Mouse (Mus musculus) Patski (cell line): ENCODE results near the gene Slc38a1. TPM values are rescaled to one million over a fixed set of nuclear protein-coding genes. Genes with fewer than 3 reads are reported as not detected.
A peak's percentile ranks its signal among the peaks of the same experiment; 100 is the strongest.

ENCODE experiments used
- ATAC-seq: fragments of 100-300 bp; one replicate; pipeline ENCODE4 v1.8.0; 2021
- CTCF ChIA-PET: fragments of 350-600 bp; sonication (Branson Sonifier 250); formaldehyde crosslinking; loops from one replicate; lab custom pipeline; 2022; ENCODE audit warnings: inconsistent platforms; lab: Charles Lee
- POLR2A ChIA-PET: fragments of 350-600 bp; sonication (Branson Sonifier 250); formaldehyde crosslinking; loops from one replicate; lab custom pipeline; 2022; ENCODE audit warnings: antibody characterized with exemption, inconsistent platforms; lab: Charles Lee
- DNase-seq: peaks from one replicate; pipeline ENCODE4 v3.0.0-alpha.2; 2011; ENCODE audit warnings: low read depth, low spot score
- H3K27me3 ChIP-seq: fragments of 371-371 bp; one replicate; pipeline ENCODE4 v1.5.1; 2021
- CTCF ChIP-seq: fragments of 100-300 bp; IDR thresholded peaks from one replicate; pipeline ENCODE4 v1.5.1; 2021
- in situ Hi-C: fragments of 300-500 bp; cut with MboI; formaldehyde crosslinking; loops from 3 replicates; pipeline ENCODE4 v1.11.1; 2018; ENCODE audit warnings: low pct_unique_long_range_greater_than_20kb, mixed read lengths
- polyA plus RNA-seq: library from polyadenylated mRNA; unstranded; gene quantifications from one replicate; pipeline ENCODE4 v1.2.3, GENCODE M21; 2021

Gene Slc38a1
- polyA plus RNA-seq, 1 experiment from 2014 or later: 11.3 TPM

DNA sequence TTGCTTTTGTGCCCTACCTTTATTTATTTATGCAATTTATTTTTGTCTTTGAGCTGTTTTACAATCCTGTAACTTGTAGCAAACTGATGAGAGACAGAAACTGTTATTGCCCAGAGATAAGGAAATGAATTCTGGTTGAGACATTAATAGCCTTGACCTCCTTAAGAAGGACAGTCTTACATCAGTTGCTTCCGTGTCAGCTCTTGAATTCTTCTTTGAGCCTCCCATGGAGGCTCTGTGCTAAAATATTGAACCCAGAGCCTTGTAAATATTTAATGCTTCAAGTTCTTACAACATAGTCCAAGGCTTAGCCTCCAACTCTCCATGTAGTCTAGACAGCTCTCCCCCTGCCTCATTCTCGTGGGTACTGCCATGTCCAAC, 73.7 kb downstream of the Slc38a1 start:
- ATAC-seq: no peak
- POLR2A ChIA-PET: no interaction called here

DNA sequence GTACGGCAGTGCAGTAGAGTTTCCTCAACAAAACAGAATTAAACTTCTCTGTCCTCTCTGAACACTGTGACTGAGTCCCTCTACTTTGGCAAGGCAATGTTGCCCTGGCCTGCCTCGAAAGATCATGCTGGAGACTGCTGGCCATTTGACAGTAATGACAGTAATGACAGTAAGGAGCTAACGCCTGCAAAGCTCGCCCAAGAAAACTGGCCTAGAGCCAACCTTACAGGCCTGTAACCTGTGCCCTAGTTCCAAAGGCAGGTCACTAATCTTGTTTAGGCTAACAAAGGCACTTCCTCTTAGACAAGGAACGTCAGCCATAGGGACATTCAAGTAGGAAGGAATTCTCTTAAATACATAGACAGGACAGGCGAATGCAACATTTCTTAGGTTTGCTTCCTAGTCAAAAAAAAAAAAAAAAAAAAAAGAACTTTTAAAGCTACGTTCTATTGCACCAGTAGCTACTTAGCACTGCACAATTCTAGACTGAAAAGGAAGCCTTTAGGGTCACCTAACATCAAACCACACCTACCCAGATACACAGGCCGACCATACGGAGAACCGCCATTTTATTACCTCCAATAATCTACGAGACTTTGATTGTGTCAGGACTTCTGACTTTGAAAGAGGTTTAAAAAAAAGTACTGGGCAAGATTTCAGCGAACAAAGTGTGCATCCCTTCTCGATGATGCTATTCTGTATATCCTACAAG, 74.3 kb downstream of the Slc38a1 start:
- ATAC-seq (no peak), DNase-seq (no peak)
- CTCF ChIA-PET: interaction anchor here (1.8 to 2.0 kb wide), 3 partner anchors 11 to 98 kb away, joined by 4 to 5 read pairs (median 4); no protein-coding TSS in a partner anchor
- POLR2A ChIA-PET: interaction anchor here (0.7 kb wide), 1 partner anchor 67 kb away, joined by 4 read pairs; no protein-coding TSS in a partner anchor
- in situ Hi-C loops: no loop called here
- no peak for TF ChIP-seq CTCF
- no peaks in the 10 kb centered on the region for H3K27me3 ChIP-seq

More for the DNA sequence above, 73.7 kb downstream of the Slc38a1 start:
- no peak for DNase-seq
- H3K27me3 ChIP-seq: no peaks in the 10 kb centered on the region
- TF ChIP-seq CTCF: no peak
- CTCF ChIA-PET: no interaction called here
- in situ Hi-C loops: no loop called here

DNA sequence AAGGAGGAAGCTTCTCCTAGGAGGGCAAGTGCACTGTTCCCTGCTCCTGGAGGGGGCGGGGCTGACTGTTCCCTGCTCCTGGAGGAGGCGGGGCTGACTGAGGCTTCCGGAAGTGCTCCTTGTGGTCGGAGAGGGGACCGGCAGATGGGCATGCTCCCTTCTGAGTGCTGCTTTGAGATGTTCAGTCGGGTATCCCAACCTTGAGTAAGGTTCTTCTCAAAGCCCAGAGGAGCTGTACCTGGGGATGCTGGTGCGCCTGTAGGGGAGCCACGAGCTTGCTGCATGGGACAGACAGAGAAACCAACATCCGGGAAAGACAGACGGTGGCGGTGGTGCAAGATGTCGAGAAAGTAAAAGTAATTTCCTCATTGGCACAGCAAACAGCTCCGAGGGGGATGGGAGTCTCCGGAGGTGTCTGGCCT, 75.9 kb downstream of the Slc38a1 start:
- ChIA-PET POLR2A (interaction anchor here (0.6 to 1.5 kb wide), 2 partner anchors 18 to 80 kb away, joined by 3 read pairs; no protein-coding TSS in a partner anchor), CTCF (interaction anchor here (1.3 to 2.0 kb wide), 4 partner anchors 12 to 99 kb away, joined by 3 to 5 read pairs (median 4); no protein-coding TSS in a partner anchor)
- TF ChIP-seq CTCF: no peak
- H3K27me3 ChIP-seq: no peaks in the 10 kb centered on the region
- in situ Hi-C loops: no loop called here
- no peak for ATAC-seq
- no peak for DNase-seq

DNA sequence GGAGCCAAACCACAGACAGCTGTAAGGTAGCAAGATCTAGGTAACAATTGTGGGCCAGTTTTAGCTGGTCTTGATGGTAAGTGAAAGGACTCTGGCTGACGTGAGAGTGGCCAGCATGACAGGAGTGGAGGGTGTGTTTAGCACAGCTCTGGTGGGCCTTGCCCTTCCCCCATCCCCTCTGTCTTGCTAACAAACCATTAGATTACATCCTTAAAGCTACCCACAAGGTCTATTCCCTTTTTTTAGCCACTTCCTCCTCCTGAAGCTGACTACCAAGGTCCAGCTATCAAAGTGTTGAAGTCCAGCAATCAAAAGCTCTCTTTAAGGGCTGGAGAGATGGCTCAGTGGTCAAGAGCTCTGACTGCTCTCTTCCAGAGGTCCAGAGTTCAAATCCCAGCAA, 78.9 kb downstream of the Slc38a1 start:
- no peaks in the 10 kb centered on the region for H3K27me3 ChIP-seq
- ATAC-seq (no peak), DNase-seq (no peak)
- POLR2A ChIA-PET: no interaction called here
- no peak for TF ChIP-seq CTCF
- CTCF ChIA-PET: interaction anchor here (3.4 to 4.0 kb wide), 2 partner anchors 12 to 102 kb away, joined by 13 to 27 read pairs; no protein-coding TSS in a partner anchor
- in situ Hi-C loops: no loop called here

DNA sequence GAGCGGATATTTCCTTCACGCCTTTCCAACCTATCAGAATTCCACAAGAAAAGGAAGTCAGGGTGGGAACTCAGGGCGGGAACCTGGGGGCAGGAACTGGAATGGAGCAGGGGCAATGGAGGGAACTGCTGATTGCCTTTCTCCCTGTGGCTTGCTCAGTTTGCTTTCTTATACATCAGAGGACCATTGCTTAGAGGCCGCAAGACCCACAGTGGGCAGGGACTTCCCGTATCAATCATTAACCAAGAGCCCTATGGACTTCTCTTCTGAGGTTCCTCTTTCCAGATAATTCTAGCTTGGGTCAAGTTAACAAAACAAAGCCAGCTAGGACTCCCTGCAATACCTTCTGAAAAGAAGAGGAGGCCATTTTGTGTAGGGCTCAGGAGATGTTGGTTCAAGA, 80.2 kb downstream of the Slc38a1 start:
- POLR2A ChIA-PET: interaction anchor here (0.6 to 1.2 kb wide), 2 partner anchors 10 to 15 kb away, joined by 4 read pairs; no protein-coding TSS in a partner anchor
- H3K27me3 ChIP-seq: no peaks in the 10 kb centered on the region
- TF ChIP-seq CTCF: no peak
- ATAC-seq (no peak), DNase-seq (no peak)
- in situ Hi-C loops: no loop called here
- CTCF ChIA-PET: interaction anchor here (3.4 to 4.0 kb wide), 2 partner anchors 10 to 103 kb away, joined by 13 to 27 read pairs; no protein-coding TSS in a partner anchor

DNA sequence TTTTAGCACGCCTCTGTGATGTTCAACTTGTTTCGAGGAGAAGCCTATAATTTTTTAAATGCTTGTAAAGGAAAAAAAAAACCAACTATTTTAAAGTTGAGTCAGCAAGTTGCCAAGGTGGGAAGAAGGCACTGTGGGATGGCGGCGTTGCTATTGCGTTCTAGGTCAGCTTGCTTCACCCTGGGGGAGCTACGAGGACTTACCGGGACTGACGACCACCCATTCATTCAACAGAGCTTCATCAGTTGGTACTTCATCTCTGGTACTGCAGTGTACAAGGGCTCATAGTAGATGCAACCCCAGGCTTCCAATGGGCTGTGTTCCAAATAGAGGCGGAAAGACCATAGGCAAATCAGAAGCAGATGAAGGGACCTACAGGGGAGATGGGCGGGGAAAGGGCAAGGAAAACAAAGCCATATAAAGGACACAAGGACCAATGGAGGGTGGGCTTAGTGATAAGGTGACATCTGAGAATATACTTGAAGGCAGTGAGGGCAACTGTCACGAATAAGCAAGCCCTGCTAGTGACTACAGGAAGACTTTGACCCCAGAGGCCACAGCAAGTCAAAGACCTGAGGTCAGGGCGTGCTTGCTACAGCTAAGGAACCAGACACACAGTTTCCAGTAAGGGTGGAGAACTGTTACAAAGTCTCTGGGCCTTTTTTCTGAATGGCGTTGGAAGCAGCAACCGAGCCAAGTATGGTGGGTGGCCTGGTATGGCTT, 82.0 kb downstream of the Slc38a1 start:
- POLR2A ChIA-PET: no interaction called here
- H3K27me3 ChIP-seq: no peaks in the 10 kb centered on the region
- CTCF ChIA-PET: interaction anchor here (1.4 kb wide), 1 partner anchor 376 kb away, joined by 4 read pairs; no protein-coding TSS in a partner anchor
- TF ChIP-seq CTCF: no peak
- DNase-seq (no peak), ATAC-seq (no peak)
- in situ Hi-C loops: no loop called here

DNA sequence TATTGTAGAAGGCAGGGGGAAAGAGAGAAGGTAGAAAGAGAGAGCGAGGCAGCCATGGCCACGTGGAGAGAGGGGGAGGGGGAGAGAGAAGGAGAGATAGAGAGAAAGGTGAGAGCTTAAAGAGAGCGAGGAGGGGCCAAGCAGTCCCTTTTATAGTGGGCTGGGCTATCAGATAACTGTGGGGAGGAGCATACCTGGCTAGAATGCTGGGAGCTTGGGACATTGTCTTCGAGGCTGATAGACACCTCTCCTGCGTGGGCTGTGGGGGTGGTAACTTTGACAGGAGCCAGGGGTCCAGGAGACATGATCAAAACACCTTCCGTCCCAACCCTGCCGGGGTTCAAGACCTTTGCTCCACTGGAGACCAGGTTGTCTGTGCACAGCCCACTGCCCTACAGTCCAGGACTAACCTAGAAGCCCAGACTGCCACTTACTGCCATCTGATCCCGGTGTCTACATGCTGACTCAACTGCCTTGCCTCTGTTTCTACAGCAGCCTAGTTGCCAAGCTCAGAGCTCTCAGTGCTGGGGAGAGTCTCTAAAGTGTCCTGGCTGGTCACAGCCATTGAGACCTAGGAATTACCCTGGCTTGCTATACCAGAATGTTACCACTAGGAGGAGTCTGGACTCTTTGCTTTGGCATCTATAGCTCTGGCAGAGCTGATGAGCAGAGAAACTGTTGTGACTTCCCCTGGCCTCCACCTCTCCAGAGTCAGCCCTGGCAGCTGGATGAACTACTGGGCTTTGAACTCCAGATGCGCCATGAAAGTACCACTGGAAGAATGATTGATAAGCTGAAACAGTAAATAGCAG, 90.9 kb downstream of the Slc38a1 start:
- ChIA-PET POLR2A (interaction anchor here (0.9 kb wide), 1 partner anchor 11 kb away, joined by 4 read pairs; no protein-coding TSS in a partner anchor), CTCF (interaction anchor here (0.6 to 2.4 kb wide), 15 partner anchors 9 to 402 kb away, joined by 3 to 27 read pairs (median 4); no protein-coding TSS in a partner anchor)
- in situ Hi-C loops: no loop called here
- H3K27me3 ChIP-seq: no peaks in the 10 kb centered on the region
- TF ChIP-seq CTCF: peak; percentile 94
- DNase-seq (peak; percentile 43), ATAC-seq (peak; percentile 74)

DNA sequence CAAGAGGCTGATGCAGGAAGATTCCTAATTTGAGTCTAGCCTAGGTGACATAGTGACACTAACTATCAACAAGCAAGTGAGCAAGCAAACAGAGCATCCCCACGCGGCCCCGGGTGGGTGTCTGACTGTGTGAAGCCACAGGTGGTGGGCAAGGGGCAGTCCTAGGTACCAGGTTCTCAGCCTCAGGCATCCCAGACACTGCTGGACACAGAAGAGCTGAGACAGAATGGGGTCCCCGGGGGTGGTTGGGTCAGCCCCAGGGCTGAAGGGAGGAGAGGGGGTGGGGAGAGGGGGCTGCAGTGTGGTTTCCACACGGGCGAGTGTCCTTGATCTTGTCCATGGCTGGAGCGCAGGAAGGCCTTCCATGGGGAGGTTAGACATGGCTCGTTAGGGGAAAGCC, 91.6 kb downstream of the Slc38a1 start:
- ATAC-seq: no peak
- no peak for TF ChIP-seq CTCF

DNA sequence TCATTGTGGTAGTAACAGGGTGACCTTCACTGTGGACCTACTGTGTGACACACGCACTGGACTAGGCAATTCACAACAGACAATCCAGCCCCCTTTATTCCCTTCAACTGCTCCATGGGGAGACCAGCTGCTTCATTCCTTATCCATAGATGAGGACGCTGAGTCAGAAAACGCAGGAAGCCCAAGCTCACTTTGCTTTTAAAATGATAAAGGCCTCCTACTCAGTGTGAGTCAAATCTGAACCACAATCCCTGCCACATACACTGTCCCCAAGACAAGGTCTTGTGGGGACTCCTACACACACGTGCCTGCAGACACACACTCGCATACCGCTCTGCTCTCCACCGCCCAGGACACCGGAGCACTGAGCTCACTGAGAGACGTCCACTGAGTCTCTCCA, 94.3 kb downstream of the Slc38a1 start:
- TF ChIP-seq CTCF: no peak
- ChIA-PET POLR2A (interaction anchor here (0.9 to 1.2 kb wide), 2 partner anchors 14 to 18 kb away, joined by 3 to 4 read pairs; no protein-coding TSS in a partner anchor), CTCF (interaction anchor here (0.7 to 3.2 kb wide), 8 partner anchors 60 to 388 kb away, joined by 3 to 22 read pairs (median 3); partner anchors contain the start of gene Scaf11)
- in situ Hi-C loops: loop anchor here (5.0 to 10.0 kb wide), 3 partner anchors 124 to 636 kb away; no protein-coding TSS in a partner anchor
- DNase-seq (no peak), ATAC-seq (no peak)
- no peaks in the 10 kb centered on the region for H3K27me3 ChIP-seq

More for the DNA sequence above, 91.6 kb downstream of the Slc38a1 start:
- in situ Hi-C loops: no loop called here
- no peaks in the 10 kb centered on the region for H3K27me3 ChIP-seq
- DNase-seq: no peak
- POLR2A ChIA-PET: no interaction called here
- CTCF ChIA-PET: interaction anchor here (0.9 to 2.4 kb wide), 7 partner anchors 13 to 385 kb away, joined by 3 to 27 read pairs (median 5); no protein-coding TSS in a partner anchor
